Mouse (Mus musculus) lung, embryonic 16.5 days (tissue): ENCODE data around the gene Dmrtc2. TPM values are rescaled to one million over a fixed set of nuclear protein-coding genes. Genes with fewer than 3 reads are reported as not detected.
A peak's percentile ranks its signal among the peaks of the same experiment; 100 is the strongest.

Experiments
- ATAC-seq: fragments of 200-750 bp; cut with Nextera tagmentation; 2 replicates; pipeline ENCODE4 v1.8.0; 2017; ENCODE audit warnings: low read depth, mild to moderate bottlenecking, moderate library complexity
- H3K27ac ChIP-seq: fragments of 300-500 bp; sonication (generic); 2 replicates; pipeline ENCODE4 v1.5.1; 2014; ENCODE audit warnings: mild to moderate bottlenecking, control low read depth, low read length
- H3K27me3 ChIP-seq: fragments of 300-500 bp; sonication (generic); 2 replicates; pipeline ENCODE4 v1.6.1; 2014; ENCODE audit warnings: low read depth, low read length, mixed read lengths; ENCODE audit not compliant: control insufficient read depth, insufficient read depth
- H3K36me3 ChIP-seq: fragments of 300-500 bp; sonication (generic); 2 replicates; pipeline ENCODE4 v1.6.1; 2014; ENCODE audit warnings: low read length; ENCODE audit not compliant: control insufficient read depth, insufficient read depth
- H3K4me1 ChIP-seq: fragments of 300-500 bp; sonication (generic); replicated peaks from 2 replicates; pipeline ENCODE4 v1.6.1; 2014; ENCODE audit warnings: low read length, mixed read lengths; ENCODE audit not compliant: control insufficient read depth, insufficient read depth
- H3K4me2 ChIP-seq: fragments of 300-500 bp; sonication (generic); 2 replicates; pipeline ENCODE4 v1.6.1; 2014; ENCODE audit warnings: low read depth, low read length, control low read depth
- H3K4me3 ChIP-seq: fragments of 300-500 bp; sonication (generic); 2 replicates; pipeline ENCODE4 v1.5.1; 2014; ENCODE audit warnings: mild to moderate bottlenecking, low read length, control low read depth
- H3K9ac ChIP-seq: fragments of 300-500 bp; sonication (generic); 2 replicates; pipeline ENCODE4 v1.6.1; 2014; ENCODE audit warnings: low read length, control low read depth
- H3K9me3 ChIP-seq: fragments of 300-500 bp; sonication (generic); 2 replicates; pipeline ENCODE4 v1.6.1; 2016; ENCODE audit warnings: low read length; ENCODE audit not compliant: control insufficient read depth
- WGBS: fragments of 180-500 bp; shearing (Covaris S2); extraction: QIAGEN DNeasy Blood & Tissue Kit; methylation state at CpG from one replicate; pipeline ENCODE4 v1.1.7; 2014; 5-methylcytosine and 5-hydroxymethylcytosine counted together
- polyA plus RNA-seq: library from polyadenylated mRNA; unstranded; fragments of >200 nt; fragmentation: Nextera tagmentation; extraction: Ambion mirVana; gene quantifications from 2 replicates; pipeline ENCODE4 v1.2.1, GENCODE M21; 2015

Gene Dmrtc2
- polyA plus RNA-seq, 1 experiment from 2014 or later, result not detected

DNA sequence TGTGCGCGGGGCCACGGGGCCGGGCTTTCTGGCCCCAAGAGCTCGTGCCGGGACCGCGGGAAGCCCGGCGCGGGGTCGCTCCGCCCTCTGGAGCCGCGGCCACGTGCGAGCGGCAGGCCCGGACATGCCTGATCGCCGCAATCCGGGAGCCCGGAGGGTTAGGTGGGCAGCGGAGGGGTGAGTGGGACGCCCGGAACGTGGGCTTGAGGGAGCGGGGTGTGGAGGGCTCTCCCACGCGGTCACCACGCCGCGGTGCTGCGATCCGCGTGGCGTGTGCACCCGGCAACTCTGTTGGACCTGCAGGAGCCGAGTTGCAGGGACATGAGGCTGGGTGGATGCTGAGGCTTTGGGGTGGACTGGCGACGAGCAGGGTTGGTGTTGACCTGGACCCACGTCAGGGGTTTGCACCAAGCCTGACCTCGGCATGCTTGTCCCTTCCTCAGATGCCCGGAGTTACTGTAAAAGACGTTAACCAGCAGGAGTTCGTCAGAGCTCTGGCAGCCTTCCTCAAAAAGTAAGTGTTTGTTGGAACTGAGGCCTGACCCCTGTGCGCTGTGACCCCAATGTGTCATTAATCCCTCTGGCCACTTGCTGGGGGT, 14.9 kb downstream of the Dmrtc2 start:
- peaks cover 30% of the 10 kb centered on the region for H3K4me1 ChIP-seq
- 1% methylated on average over 37 of the region's 47 CpGs for WGBS
- peak overlapping the region; percentile 85 for H3K4me2 ChIP-seq
- peak overlapping the region; percentile 74 for H3K4me3 ChIP-seq
- no peaks in the 10 kb centered on the region for H3K9me3 ChIP-seq
- peak overlapping the region; percentile 91 for H3K27ac ChIP-seq
- peaks cover 28% of the 10 kb centered on the region for H3K36me3 ChIP-seq
- ATAC-seq, result peak; percentile 1
- no peaks in the 10 kb centered on the region for H3K27me3 ChIP-seq
- peak overlapping the region; percentile 97 for H3K9ac ChIP-seq

DNA sequence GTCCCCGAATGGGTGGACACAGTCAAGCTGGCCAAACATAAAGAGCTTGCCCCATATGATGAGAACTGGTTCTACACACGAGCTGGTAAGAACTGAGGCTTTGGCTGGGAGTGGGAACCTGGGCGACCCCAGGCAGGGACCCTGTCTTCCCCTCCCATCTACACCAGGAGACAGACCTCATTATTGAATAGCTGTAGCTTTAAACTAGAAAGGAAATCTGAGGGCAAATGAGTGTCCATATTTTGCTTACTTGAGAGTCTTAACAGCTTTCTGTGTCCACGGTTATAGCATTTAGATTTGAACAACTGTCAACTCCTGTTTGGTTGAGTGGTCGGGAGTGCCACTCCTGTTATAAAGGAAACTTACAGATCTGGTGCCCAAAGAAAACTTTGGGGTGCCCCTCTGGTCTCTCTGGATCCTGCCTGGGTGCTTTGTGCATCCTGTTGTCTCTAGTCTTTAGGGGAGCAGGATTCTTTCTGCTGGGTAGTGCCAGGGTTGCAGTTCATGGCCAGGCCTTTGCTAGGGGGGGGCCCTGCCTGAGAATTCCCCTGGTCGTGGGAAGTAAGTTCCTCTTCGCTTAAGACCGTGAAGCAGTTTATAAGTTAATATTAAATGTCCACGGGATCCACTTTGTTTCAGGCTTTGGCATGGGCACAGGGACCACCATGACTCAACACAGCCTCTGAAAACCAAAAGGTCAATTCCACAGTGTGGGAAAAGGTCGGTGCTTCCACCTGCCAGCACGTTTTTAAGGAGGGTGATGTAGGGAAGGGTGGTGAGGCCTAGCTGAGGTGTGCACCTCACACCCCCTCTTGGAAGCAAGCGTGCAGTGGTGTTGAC, 15.8 kb downstream of the Dmrtc2 start:
- H3K27ac ChIP-seq, result peak overlapping the region; percentile 28; the same call in 1 of the 2 replicates
- H3K9ac ChIP-seq, result peak overlapping the region; percentile 97
- WGBS, result 19% methylated on average over 12 of the region's 12 CpGs
- H3K4me3 ChIP-seq, result peak overlapping the region; percentile 74
- peaks cover 31% of the 10 kb centered on the region for H3K4me1 ChIP-seq
- no peak for ATAC-seq
- no peaks in the 10 kb centered on the region for H3K27me3 ChIP-seq
- peak overlapping the region; percentile 85 for H3K4me2 ChIP-seq
- no peaks in the 10 kb centered on the region for H3K9me3 ChIP-seq
- H3K36me3 ChIP-seq, result peaks cover 29% of the 10 kb centered on the region

DNA sequence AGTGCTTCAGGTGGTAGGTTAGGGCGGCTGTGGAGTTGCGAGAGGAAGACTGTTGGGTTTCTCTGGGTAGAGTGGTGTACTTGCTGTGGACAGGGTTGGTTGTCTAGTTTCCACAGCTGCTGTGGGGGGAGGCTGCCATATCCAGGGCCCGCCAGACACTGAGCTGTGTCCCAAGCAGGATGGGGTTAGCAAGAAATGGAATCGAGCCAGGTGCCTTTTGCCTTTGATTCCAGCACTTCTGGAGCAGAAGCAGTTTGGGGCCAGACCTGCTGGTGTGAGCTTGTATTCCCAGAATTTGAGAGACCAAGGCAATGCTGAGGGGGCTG, 16.4 kb downstream of the Dmrtc2 start:
- peaks cover 31% of the 10 kb centered on the region for H3K4me1 ChIP-seq
- H3K4me3 ChIP-seq, result peak overlapping the region; percentile 74
- H3K4me2 ChIP-seq, result peak overlapping the region; percentile 85
- ATAC-seq, result no peak
- H3K27me3 ChIP-seq, result no peaks in the 10 kb centered on the region
- H3K9ac ChIP-seq, result peak overlapping the region; percentile 97
- 31% methylated on average over 4 of the region's 4 CpGs for WGBS
- H3K36me3 ChIP-seq, result peaks cover 29% of the 10 kb centered on the region
- no peaks in the 10 kb centered on the region for H3K9me3 ChIP-seq
- peak overlapping the region; percentile 28; the same call in 1 of the 2 replicates for H3K27ac ChIP-seq

DNA sequence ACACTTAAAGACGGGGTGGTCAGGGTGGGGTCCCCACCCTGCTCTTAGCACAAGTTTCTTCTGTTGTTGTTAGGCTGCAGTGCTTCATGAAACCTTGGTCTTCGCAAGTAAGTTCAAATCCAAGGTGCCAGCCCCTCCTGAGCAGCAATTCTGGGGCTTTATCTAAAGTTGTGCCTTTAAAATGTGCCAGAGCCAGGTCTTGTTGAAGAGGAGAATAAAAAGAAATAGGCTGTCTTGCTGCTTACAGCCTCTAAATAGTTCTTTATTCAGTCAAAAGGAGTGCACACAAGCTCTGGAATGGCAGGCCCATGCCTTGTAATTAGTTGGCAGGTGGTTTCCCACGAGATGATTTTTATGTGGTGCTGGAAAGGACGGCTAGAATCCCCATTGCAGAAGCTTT, 17.2 kb downstream of the Dmrtc2 start:
- H3K4me2 ChIP-seq, result peak overlapping the region; percentile 85
- peak overlapping the region; percentile 97 for H3K9ac ChIP-seq
- H3K9me3 ChIP-seq, result no peaks in the 10 kb centered on the region
- H3K27me3 ChIP-seq, result no peaks in the 10 kb centered on the region
- H3K27ac ChIP-seq, result no peak overlapping the region
- H3K4me1 ChIP-seq, result peaks cover 31% of the 10 kb centered on the region
- no peak for ATAC-seq
- 65% methylated on average over 4 of the region's 4 CpGs for WGBS
- no peak overlapping the region for H3K4me3 ChIP-seq
- peaks cover 29% of the 10 kb centered on the region for H3K36me3 ChIP-seq

DNA sequence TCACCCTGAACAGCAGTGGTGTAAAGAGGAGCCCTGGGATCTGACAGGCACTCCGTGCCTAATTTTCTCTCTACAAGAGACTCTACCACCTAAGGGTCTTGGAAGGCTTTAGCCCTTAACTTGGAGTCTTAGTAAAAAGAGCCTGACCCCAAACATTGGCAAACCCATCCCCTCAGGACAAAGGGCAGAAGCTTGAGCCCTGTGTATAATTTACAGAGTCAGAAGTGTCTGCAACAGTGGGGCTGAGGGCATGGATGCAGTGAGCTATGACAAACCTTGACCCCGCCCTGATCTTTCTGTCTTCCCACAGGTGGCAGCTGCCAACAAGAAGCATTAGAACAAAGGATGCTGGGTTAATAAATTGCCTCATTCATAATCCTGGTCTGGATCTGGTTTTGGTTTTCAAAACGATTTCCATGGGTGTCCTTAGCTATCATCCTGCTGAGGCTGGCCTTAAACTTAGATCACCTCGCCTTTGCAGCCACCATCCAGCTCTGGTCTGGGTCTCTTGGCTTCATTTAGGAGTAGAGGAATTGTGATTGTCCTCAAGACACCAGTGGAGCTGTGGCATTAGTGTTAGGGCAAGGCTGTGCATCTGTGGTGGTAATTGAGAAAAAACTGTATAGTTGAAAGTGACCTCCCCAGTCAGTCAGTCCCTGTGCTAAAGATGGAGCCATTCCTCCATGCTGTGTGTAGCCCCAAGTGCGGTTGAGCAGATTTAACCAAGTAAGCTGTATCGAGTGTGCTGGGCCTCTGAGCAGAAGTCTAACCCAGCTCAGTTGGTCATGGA, 19.8 kb downstream of the Dmrtc2 start:
- no peaks in the 10 kb centered on the region for H3K9me3 ChIP-seq
- no peak overlapping the region for H3K4me2 ChIP-seq
- ATAC-seq, result no peak
- 0 out of 2 replicates have a peak overlapping the region, but pooled peaks have one; percentile 4 for H3K9ac ChIP-seq
- peaks cover 29% of the 10 kb centered on the region for H3K36me3 ChIP-seq
- peak overlapping the region; percentile 84 for H3K27ac ChIP-seq
- H3K4me1 ChIP-seq, result peaks cover 31% of the 10 kb centered on the region
- WGBS, result 71% methylated on average over 6 of the region's 6 CpGs
- no peak overlapping the region for H3K4me3 ChIP-seq
- H3K27me3 ChIP-seq, result no peaks in the 10 kb centered on the region

DNA sequence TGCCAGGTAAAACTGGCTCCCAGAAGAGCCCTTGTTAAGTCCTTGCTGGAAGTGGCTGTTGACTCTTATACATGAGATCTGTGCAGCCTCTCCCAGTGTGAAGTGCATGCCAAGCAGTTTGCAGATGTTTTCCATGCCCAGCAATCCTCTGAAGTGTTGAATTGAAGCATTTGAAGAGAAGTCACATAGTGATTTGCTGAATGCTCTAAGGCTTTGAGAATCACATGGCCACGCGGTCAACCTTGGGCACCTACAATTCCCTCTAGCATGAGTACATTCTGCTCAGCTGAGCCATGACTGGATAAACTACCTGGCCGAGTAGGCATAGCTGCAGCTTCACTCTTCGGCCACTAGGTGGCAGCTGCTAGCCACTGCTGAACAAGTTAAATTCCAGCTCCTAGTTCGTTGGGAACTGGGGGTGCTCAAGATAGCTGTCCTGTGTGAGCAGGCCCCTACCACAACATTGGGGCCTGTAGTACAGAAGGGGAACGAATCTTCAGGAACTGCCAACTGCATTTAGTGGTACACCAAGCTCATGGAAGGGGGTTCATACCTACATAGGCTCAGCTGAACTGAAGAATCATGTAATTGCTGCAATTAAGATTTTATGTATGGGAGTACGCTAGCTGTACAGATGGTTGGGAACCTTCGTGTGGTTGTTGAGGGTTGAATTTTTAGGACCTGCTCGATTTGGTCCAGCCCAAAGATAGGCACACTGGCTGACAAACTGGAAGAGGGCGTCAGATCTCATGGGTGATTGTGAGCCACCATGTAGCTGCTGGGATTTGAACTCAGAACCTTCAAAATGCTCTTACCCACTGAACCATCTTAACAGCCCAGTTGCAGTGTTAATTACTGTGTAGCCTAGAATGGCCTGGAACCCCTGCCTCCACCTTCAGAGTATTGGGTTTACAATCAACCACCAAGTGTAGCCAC, 20.7 kb downstream of the Dmrtc2 start:
- H3K9me3 ChIP-seq, result no peaks in the 10 kb centered on the region
- peaks cover 28% of the 10 kb centered on the region for H3K4me1 ChIP-seq
- WGBS, result 28% methylated on average over 10 of the region's 10 CpGs
- no peaks in the 10 kb centered on the region for H3K27me3 ChIP-seq
- H3K4me2 ChIP-seq, result no peak overlapping the region
- H3K9ac ChIP-seq, result no peak overlapping the region
- H3K4me3 ChIP-seq, result no peak overlapping the region
- H3K36me3 ChIP-seq, result peaks cover 29% of the 10 kb centered on the region
- ATAC-seq, result peak; percentile 90
- H3K27ac ChIP-seq, result peak overlapping the region; percentile 84

DNA sequence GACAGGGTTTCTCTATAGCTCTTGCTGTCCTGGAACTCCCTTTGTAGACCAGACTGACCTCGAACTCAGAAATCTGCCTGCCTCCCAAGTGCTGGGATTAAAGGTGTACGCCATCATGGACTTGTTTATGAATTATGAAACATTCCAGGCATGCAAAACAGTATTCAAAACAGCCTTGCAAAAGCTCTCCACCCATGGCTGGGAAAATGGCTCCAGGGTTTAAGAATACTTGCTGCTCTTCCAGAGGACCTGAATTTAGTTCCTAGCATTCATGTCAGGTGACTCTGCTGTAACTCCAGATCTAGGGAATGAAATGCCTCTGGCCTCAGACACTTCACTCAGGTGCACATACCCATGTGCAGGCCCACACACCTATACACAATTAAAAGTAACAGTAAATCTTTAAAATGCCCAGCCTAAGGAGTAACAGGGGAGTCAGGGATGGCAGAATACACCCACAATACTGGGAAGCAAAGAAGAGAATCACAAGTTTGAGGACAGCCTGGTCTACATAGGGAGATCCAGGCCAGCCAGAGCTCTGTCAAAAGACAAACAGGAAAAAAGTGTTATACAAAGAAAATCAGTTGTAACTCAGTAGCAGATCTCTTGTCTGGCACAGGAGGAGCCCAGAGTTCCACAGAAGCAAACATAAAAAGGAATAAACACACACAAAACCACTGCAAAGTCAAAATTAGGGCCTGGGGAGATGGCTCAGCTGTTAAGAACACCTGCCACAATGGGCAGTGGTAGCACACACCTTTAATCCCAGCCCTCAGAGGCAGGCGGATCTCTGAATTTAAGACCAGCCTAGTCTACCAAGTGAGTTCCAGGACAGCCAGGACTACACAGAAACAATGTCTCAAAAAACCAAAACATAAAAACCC, 21.6 kb downstream of the Dmrtc2 start:
- Histone ChIP-seq H3K27ac (peak overlapping the region; percentile 84; the same call in 1 of the 2 replicates), H3K4me1 (peaks cover 19% of the 10 kb centered on the region), H3K36me3 (peaks cover 26% of the 10 kb centered on the region), H3K4me2 (no peak overlapping the region), H3K4me3 (no peak overlapping the region), H3K9ac (no peak overlapping the region), H3K9me3 (no peaks in the 10 kb centered on the region), H3K27me3 (no peaks in the 10 kb centered on the region)
- WGBS, result 67% methylated on average over 3 of the region's 3 CpGs
- no peak for ATAC-seq

DNA sequence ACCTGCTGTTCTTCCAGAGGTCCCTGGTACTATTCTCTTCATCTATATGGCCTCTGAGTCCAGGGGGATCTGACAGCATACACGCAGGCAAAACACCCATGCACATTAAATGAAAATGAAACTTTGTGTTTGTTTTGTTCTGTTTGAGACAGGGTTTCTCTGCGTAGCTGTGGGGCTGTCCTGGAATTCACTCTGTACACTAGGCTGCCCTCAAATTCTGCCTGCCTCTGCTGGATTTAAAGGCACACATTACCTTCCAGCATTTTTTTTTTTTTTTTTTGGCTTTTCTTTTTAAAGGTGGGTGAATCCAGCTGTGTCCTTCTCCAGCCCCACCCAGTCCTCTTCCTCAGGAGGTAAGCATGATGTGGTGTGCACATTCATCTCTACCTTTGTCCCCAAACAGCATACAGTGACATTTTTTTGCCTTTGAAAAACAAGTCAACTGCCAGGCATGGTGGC, 22.3 kb downstream of the Dmrtc2 start:
- WGBS, result 41% methylated on average over 2 of the region's 2 CpGs
- Histone ChIP-seq H3K9ac (no peak overlapping the region), H3K36me3 (peaks cover 20% of the 10 kb centered on the region), H3K4me2 (no peak overlapping the region), H3K27ac (no peak overlapping the region), H3K4me3 (no peak overlapping the region), H3K9me3 (no peaks in the 10 kb centered on the region), H3K4me1 (peaks cover 12% of the 10 kb centered on the region), H3K27me3 (no peaks in the 10 kb centered on the region)
- ATAC-seq, result no peak
